Mouse (Mus musculus): Measurements from ENCODE around the gene Cmip.

Cmip gene

GRCm38 (mm10) chr8:117467466-117467865 is 210.6 kb downstream of the Cmip start:
- DNase-seq (ENCODE audit: low spot score): no peak

GRCm38 (mm10) chr8:117469431-117470341 is 212.8 kb downstream of the Cmip start:
- DNase-seq (ENCODE audit: low spot score): peak; percentile 46

- peak; percentile 91 for DNase-seq (ENCODE audit: low spot score)
Measured at GRCm38 (mm10) chr8:117470342-117470781, 213.5 kb downstream of the Cmip start.

GRCm38 (mm10) chr8:117471174-117471573 is 214.3 kb downstream of the Cmip start:
- DNase-seq (ENCODE audit: low spot score): peak; percentile 80

GRCm38 (mm10) chr8:117471655-117472054 is 214.8 kb downstream of the Cmip start:
- DNase-seq (ENCODE audit: low spot score): no peak

- DNase-seq (ENCODE audit: low spot score): no peak
Measured at GRCm38 (mm10) chr8:117472332-117472731, 215.5 kb downstream of the Cmip start.

- peak; percentile 90 for DNase-seq (ENCODE audit: low spot score)
Measured at GRCm38 (mm10) chr8:117474944-117475343, 218.1 kb downstream of the Cmip start.

GRCm38 (mm10) chr8:117475819-117476218 is 219.0 kb downstream of the Cmip start:
- DNase-seq (ENCODE audit: low spot score): no peak

GRCm38 (mm10) chr8:117478082-117478481 is 221.2 kb downstream of the Cmip start:
- no peak for DNase-seq (ENCODE audit: low spot score)

GRCm38 (mm10) chr8:117479996-117480395 is 223.1 kb downstream of the Cmip start:
- DNase-seq (ENCODE audit: low spot score): no peak

- DNase-seq (ENCODE audit: low spot score): no peak
Measured at GRCm38 (mm10) chr8:117480516-117480915, 223.7 kb downstream of the Cmip start.

GRCm38 (mm10) chr8:117481830-117482229 is 225.0 kb downstream of the Cmip start:
- no peak for DNase-seq (ENCODE audit: low spot score)

GRCm38 (mm10) chr8:117484731-117485130 is 227.9 kb downstream of the Cmip start:
- DNase-seq (ENCODE audit: low spot score): no peak

- no peak for DNase-seq (ENCODE audit: low spot score)
Measured at GRCm38 (mm10) chr8:117485316-117485715, 228.5 kb downstream of the Cmip start.

GRCm38 (mm10) chr8:117488246-117489005 is 231.6 kb downstream of the Cmip start:
- no peak for DNase-seq (ENCODE audit: low spot score)

- no peak for DNase-seq (ENCODE audit: low spot score)
Measured at GRCm38 (mm10) chr8:117493543-117493942, 236.7 kb downstream of the Cmip start.

GRCm38 (mm10) chr8:117494874-117495273 is 238.0 kb downstream of the Cmip start:
- DNase-seq (ENCODE audit: low spot score): no peak

- no peak for DNase-seq (ENCODE audit: low spot score)
Measured at GRCm38 (mm10) chr8:117498179-117498914, 241.5 kb downstream of the Cmip start, which contains the start of gene Plcg2. TSS of gene Plcg2 (plus strand) at chr8:117498291.

- no peak for DNase-seq (ENCODE audit: low spot score)
Measured at GRCm38 (mm10) chr8:117498915-117499540, 242.2 kb downstream of the Cmip start.

GRCm38 (mm10) chr8:117500232-117500823 is 243.5 kb downstream of the Cmip start:
- no peak for DNase-seq (ENCODE audit: low spot score)

GRCm38 (mm10) chr8:117501323-117501722 is 244.5 kb downstream of the Cmip start:
- DNase-seq (ENCODE audit: low spot score): no peak

Measured in MN1 (cell line).